Mouse (Mus musculus): ENCODE measurements around the gene Lyst. TPM values are rescaled to one million over a fixed set of nuclear protein-coding genes. Genes with fewer than 3 reads are reported as not detected.
A peak's percentile ranks its signal among the peaks of the same experiment; 100 is the strongest.

Gene Lyst
- polyA plus RNA-seq, 1 experiment from 2014 or later: 6.3 TPM

DNA sequence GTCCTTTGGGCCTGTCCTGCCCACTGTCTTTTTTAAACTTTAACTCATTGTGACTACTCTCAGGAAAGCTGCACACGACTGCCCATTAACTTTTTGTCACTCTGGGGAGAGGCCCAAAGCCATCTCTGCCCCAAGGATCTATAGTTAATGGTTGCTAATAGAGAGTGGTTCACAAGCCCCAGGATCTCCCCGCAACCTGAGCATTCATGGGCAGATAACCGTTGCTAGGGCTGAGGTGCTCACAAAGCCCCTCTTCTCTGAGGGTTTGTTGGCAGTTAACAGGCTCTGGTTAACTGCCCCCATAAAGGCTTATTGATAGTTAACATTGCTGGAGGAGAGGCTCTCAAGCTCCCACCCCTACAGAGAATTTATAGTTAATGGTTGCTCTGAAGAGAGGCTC, 190.1 kb downstream of the Lyst start:
- DNase-seq (ENCODE audit: low spot score) (no peak), ATAC-seq (ENCODE audit: low FRiP score) (no peak)
- Histone ChIP-seq H3K27ac (no peak overlapping the region), H3K27me3 (ENCODE audit: control insufficient read depth, insufficient read depth, low read length) (peaks cover 14% of the 10 kb centered on the region; the same call in 1 of the 2 replicates), H3K9me3 (ENCODE audit: control insufficient read depth, low read length) (no peaks in the 10 kb centered on the region), H3K9ac (no peak overlapping the region), H3K4me2 (replicated peaks) (no peak overlapping the region), H3K36me3 (replicated peaks; ENCODE audit: control insufficient read depth, insufficient read depth) (peaks cover 13% of the 10 kb centered on the region), H3K4me1 (replicated peaks; ENCODE audit: control insufficient read depth, insufficient read depth, low read length) (peaks cover 17% of the 10 kb centered on the region), H3K4me3 (replicated peaks; ENCODE audit: low read length) (no peak overlapping the region)
- 71% methylated on average over 3 of the region's 3 CpGs for WGBS

DNA sequence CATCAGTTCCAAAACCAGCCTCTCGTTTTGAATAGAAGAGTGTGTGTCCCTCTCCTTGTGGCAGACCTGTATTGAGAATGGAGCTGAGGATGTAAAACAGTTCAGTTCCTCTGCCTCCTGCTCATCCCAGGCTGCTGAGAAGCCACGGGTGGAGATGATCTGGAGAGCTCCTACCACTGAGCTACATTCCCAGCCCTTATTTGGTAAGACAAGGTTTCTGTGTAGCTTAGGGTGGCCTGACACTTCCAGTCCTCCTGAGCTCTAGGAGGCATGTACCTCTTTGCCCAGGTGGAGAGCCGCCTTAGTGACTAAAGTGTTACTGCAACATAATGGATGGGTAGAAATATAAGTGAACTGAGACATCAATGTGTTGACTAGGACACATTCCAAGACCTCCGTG, 190.8 kb downstream of the Lyst start:
- Histone ChIP-seq H3K27ac (no peak overlapping the region), H3K9me3 (ENCODE audit: control insufficient read depth, low read length) (no peaks in the 10 kb centered on the region), H3K36me3 (replicated peaks; ENCODE audit: control insufficient read depth, insufficient read depth) (peaks cover 13% of the 10 kb centered on the region), H3K4me1 (replicated peaks; ENCODE audit: control insufficient read depth, insufficient read depth, low read length) (peaks cover 21% of the 10 kb centered on the region), H3K4me3 (replicated peaks; ENCODE audit: low read length) (no peak overlapping the region), H3K9ac (no peak overlapping the region), H3K27me3 (ENCODE audit: control insufficient read depth, insufficient read depth, low read length) (peaks cover 20% of the 10 kb centered on the region), H3K4me2 (replicated peaks) (no peak overlapping the region)
- DNase-seq (ENCODE audit: low spot score) (no peak), ATAC-seq (ENCODE audit: low FRiP score) (no peak)
- WGBS: 80% methylated on average over 4 of the region's 4 CpGs

DNA sequence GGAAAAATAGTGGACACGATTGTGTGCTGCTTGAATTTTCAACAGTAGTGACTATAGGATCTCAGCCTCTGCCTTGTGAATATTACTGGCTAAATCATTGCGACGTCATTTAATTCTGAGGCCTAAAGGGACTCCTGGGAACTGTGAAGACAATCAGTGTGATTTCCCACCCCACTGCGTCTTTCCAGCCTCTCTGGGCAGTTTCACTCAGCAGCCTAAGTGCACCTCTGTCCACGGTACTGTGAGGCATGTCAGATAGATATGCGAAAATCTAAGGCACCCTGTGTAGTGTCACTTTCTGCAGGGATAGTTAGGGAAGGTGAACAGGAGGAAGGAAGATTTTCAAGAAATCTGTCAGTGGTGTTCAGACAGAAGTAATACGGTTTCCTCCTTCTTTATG, 193.1 kb downstream of the Lyst start:
- H3K27ac ChIP-seq: no peak overlapping the region

DNA sequence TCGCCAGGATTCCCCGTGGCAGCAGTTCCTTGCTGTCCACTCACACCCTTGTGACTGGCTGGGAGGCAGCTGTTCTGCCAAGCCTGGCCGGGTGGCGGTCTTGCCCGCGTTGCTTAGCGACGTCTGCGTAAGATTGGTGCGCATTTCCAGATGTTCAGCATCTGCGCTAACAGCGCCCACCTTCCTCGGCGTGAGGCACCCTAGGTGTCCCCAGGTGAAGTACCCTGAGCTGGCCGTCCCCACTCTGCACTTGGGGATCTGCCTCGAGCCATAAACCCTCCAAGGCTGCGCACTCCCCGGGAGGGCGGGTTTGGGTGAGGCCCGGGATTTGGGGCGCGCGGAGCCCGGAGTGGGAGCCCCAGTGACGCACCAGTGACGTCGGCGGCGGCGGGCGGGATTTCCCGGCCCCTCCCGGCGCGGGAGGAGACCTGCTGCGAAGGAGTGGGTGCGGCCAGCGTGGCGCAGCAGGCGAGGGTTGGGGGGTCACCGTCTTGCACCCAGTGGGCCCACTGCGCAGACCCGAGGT, 193.8 kb downstream of the Lyst start, which contains the start of gene Gng4:
Gng4 (plus strand) TSS at position 166 of the 526 bp plus-strand sequence.
- DNase-seq (ENCODE audit: low spot score) (peak; percentile 67), ATAC-seq (ENCODE audit: low FRiP score) (peak; percentile 82)
- peaks cover 19% of the 10 kb centered on the region for H3K4me1 ChIP-seq (replicated peaks; ENCODE audit: control insufficient read depth, insufficient read depth, low read length)
- H3K9me3 ChIP-seq (ENCODE audit: control insufficient read depth, low read length): no peaks in the 10 kb centered on the region
- H3K9ac ChIP-seq: peak within 1 kb of the TSS; percentile 78
- peak within 1 kb of the TSS; percentile 84 for H3K4me2 ChIP-seq (replicated peaks)
- H3K27ac ChIP-seq: peak within 1 kb of the TSS; percentile 61
- WGBS: 0% methylated on average over 38 of the region's 43 CpGs
- peaks cover 23% of the 10 kb centered on the region for H3K27me3 ChIP-seq (ENCODE audit: control insufficient read depth, insufficient read depth, low read length)
- no peaks in the 10 kb centered on the region for H3K36me3 ChIP-seq (replicated peaks; ENCODE audit: control insufficient read depth, insufficient read depth)
- H3K4me3 ChIP-seq (replicated peaks; ENCODE audit: low read length): peak within 1 kb of the TSS; percentile 73

More for the DNA sequence above, 193.1 kb downstream of the Lyst start:
- Histone ChIP-seq H3K4me2 (replicated peaks) (peak overlapping the region; percentile 84), H3K27me3 (ENCODE audit: control insufficient read depth, insufficient read depth, low read length) (peaks cover 23% of the 10 kb centered on the region), H3K9ac (peak overlapping the region; percentile 78; the same call in 1 of the 2 replicates), H3K9me3 (ENCODE audit: control insufficient read depth, low read length) (no peaks in the 10 kb centered on the region), H3K36me3 (replicated peaks; ENCODE audit: control insufficient read depth, insufficient read depth) (no peaks in the 10 kb centered on the region), H3K4me3 (replicated peaks; ENCODE audit: low read length) (peak overlapping the region; percentile 73; the same call in 1 of the 2 replicates), H3K4me1 (replicated peaks; ENCODE audit: control insufficient read depth, insufficient read depth, low read length) (peaks cover 19% of the 10 kb centered on the region)
- no peak for DNase-seq (ENCODE audit: low spot score)
- WGBS: 39% methylated on average over 7 of the region's 7 CpGs
- ATAC-seq (ENCODE audit: low FRiP score): no peak

DNA sequence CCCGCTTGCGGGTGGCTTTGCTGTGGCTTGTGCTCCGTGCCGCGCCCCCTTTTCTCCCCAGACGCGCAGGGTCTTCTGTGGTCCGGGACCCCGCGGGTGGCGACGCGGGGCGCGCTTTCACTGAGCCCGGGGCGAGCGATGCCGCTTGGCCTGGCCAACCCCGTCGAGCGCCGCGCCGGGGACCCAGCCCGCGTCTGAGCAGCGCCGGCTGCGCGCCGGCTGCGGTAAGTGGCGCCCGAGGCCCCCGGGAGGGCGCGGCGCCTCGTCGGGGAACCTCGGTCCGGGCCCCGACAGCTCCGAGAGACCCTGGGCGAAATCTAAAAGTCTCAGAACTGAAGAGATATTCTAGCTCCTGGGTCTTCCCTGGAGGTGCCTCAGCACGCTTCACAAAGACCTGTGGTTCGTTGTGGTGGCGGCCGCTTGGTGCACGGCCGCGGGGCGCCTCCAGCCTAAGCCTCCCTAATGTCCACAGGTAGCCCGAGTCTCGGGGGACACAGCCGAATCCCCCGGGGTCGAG, 194.3 kb downstream of the Lyst start:
- H3K27me3 ChIP-seq (ENCODE audit: control insufficient read depth, insufficient read depth, low read length): peaks cover 23% of the 10 kb centered on the region
- peak overlapping the region; percentile 73 for H3K4me3 ChIP-seq (replicated peaks; ENCODE audit: low read length)
- DNase-seq (ENCODE audit: low spot score): peak; percentile 37
- no peaks in the 10 kb centered on the region for H3K36me3 ChIP-seq (replicated peaks; ENCODE audit: control insufficient read depth, insufficient read depth)
- WGBS: under 1% methylated on average over 58 of the region's 59 CpGs
- H3K9me3 ChIP-seq (ENCODE audit: control insufficient read depth, low read length): no peaks in the 10 kb centered on the region
- peak; percentile 74 for ATAC-seq (ENCODE audit: low FRiP score)
- peak overlapping the region; percentile 84 for H3K4me2 ChIP-seq (replicated peaks)
- H3K4me1 ChIP-seq (replicated peaks; ENCODE audit: control insufficient read depth, insufficient read depth, low read length): peaks cover 19% of the 10 kb centered on the region
- peak overlapping the region; percentile 78 for H3K9ac ChIP-seq
- H3K27ac ChIP-seq: peak overlapping the region; percentile 61

DNA sequence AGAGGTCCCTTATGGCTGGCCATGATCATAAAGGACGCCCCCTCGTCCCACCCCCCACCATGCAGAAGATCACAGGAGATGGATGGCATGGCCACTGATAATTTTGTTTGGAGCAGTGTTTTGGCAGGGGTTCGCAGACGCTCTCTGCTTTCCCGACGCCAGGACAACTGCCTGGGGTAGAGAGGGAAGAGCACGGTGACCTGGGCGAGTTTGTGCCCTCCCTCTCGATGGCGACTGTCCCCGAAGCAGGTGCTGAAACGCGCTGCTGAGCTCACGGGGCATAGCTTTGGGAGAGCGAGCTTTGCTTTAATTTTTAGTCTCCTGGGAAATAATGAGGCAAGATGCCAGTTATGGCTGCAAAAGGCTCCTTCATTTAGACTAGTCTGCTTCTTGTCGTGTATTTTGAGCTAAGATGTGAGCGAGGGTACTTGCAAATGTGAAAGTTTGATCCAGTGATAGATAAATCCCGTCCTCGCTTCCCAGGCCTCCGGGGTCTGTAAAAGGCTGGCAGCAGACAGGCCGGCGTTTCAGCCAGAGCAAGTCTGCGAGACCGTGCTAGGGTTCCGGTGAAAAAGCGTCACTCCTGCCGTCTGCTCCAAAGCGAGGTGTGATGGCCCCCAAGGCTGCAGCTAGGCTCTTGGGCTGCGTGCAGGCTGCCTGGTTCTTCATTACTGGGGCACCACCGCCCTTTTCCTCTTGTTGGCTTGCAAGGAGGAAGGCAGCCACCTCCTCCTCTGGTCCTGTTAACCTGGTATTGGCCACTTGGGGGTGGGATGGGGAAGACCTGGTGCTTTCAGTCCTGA, 195.0 kb downstream of the Lyst start:
- Histone ChIP-seq H3K27ac (peak overlapping the region; percentile 61; the same call in 1 of the 2 replicates), H3K4me1 (replicated peaks; ENCODE audit: control insufficient read depth, insufficient read depth, low read length) (peaks cover 19% of the 10 kb centered on the region)
- 1% methylated on average over 29 of the region's 30 CpGs for WGBS

DNA sequence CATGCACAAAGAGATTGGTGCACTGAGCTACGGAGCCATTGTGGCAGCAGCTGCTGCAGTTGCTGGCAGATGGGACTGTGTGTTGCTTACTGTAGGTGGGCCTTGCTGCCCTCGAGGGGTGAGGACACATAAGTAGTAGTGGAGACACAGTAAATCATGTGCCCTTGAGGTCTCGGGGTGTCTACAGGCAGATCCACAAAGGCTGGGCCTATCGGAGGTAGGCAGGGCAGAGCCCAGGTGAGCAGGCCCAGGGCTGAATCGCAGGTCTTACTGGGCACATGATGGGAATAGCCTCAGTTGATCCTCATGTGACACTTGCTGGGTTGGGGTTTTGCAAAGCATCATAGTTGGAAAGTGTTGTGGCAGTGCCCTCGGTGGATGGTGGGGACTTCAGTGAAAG, 196.8 kb downstream of the Lyst start:
- Histone ChIP-seq H3K27me3 (ENCODE audit: control insufficient read depth, insufficient read depth, low read length) (peaks cover 23% of the 10 kb centered on the region), H3K4me2 (replicated peaks) (no peak overlapping the region), H3K36me3 (replicated peaks; ENCODE audit: control insufficient read depth, insufficient read depth) (no peaks in the 10 kb centered on the region), H3K9ac (no peak overlapping the region), H3K9me3 (ENCODE audit: control insufficient read depth, low read length) (no peaks in the 10 kb centered on the region), H3K27ac (no peak overlapping the region), H3K4me3 (replicated peaks; ENCODE audit: low read length) (no peak overlapping the region), H3K4me1 (replicated peaks; ENCODE audit: control insufficient read depth, insufficient read depth, low read length) (peaks cover 19% of the 10 kb centered on the region)
- WGBS: 82% methylated on average over 6 of the region's 6 CpGs
- ATAC-seq (ENCODE audit: low FRiP score): no peak
- DNase-seq (ENCODE audit: low spot score): no peak

More for the DNA sequence above, 195.0 kb downstream of the Lyst start:
- Histone ChIP-seq H3K27me3 (ENCODE audit: control insufficient read depth, insufficient read depth, low read length) (peaks cover 23% of the 10 kb centered on the region), H3K36me3 (replicated peaks; ENCODE audit: control insufficient read depth, insufficient read depth) (no peaks in the 10 kb centered on the region), H3K4me2 (replicated peaks) (peak overlapping the region; percentile 84), H3K9me3 (ENCODE audit: control insufficient read depth, low read length) (no peaks in the 10 kb centered on the region), H3K9ac (peak overlapping the region; percentile 78), H3K4me3 (replicated peaks; ENCODE audit: low read length) (peak overlapping the region; percentile 73)
- DNase-seq (ENCODE audit: low spot score): peak; percentile 44
- peak; percentile 3; the same call in 1 of the 2 replicates for ATAC-seq (ENCODE audit: low FRiP score)

DNA sequence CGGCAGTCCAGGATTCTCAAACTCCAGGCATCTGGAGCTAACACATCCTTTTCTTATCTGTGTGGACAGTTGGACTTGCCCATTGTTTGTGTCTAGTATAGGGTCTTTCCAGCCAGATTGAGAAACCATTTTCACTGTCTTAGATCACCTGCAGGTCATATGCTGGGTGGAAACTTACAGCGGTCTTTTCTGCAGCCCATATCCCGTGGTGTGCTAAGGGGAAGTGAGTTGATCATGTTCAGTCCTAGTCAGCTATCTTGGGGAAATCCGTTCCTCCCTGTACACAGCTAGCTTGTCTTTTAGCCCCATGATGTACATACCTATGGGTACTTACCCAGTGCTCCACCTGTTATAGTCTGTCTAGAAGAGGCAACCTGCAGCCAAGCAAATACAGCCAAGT, 197.9 kb downstream of the Lyst start:
- no peak for DNase-seq (ENCODE audit: low spot score)
- Histone ChIP-seq H3K4me2 (replicated peaks) (no peak overlapping the region), H3K4me1 (replicated peaks; ENCODE audit: control insufficient read depth, insufficient read depth, low read length) (peaks cover 19% of the 10 kb centered on the region), H3K9me3 (ENCODE audit: control insufficient read depth, low read length) (no peaks in the 10 kb centered on the region), H3K27ac (no peak overlapping the region), H3K4me3 (replicated peaks; ENCODE audit: low read length) (no peak overlapping the region), H3K27me3 (ENCODE audit: control insufficient read depth, insufficient read depth, low read length) (peaks cover 14% of the 10 kb centered on the region), H3K36me3 (replicated peaks; ENCODE audit: control insufficient read depth, insufficient read depth) (no peaks in the 10 kb centered on the region), H3K9ac (no peak overlapping the region)
- no peak for ATAC-seq (ENCODE audit: low FRiP score)
- 95% methylated on average over 4 of the region's 4 CpGs for WGBS

DNA sequence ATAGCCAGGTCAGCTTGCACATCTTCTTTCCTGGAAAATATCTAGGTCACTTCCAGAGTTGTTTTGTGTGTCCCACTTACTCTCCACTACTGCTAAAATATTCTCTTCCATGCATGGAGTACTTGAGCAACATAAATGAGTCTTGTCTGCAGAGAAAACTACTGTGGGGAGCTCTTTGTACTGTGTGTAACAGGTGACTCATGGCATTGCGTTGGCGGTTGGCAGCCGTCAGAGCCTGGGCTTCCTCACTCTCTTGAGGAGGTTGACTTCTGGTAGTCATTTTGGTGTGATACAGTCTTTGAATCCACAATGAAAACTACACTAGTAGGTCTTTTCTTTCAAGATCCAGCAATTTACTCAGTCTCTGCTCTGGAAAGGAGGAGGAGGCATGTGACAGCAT, 201.8 kb downstream of the Lyst start:
- Histone ChIP-seq H3K4me2 (replicated peaks) (no peak overlapping the region), H3K27ac (no peak overlapping the region), H3K9me3 (ENCODE audit: control insufficient read depth, low read length) (no peaks in the 10 kb centered on the region), H3K9ac (no peak overlapping the region), H3K27me3 (ENCODE audit: control insufficient read depth, insufficient read depth, low read length) (no peaks in the 10 kb centered on the region), H3K4me3 (replicated peaks; ENCODE audit: low read length) (no peak overlapping the region), H3K36me3 (replicated peaks; ENCODE audit: control insufficient read depth, insufficient read depth) (no peaks in the 10 kb centered on the region), H3K4me1 (replicated peaks; ENCODE audit: control insufficient read depth, insufficient read depth, low read length) (no peaks in the 10 kb centered on the region)
- ATAC-seq (ENCODE audit: low FRiP score) (no peak), DNase-seq (ENCODE audit: low spot score) (no peak)
- 91% methylated on average over 3 of the region's 3 CpGs for WGBS

Measured in hindbrain, embryonic 14.5 days (tissue).